Mouse (Mus musculus) kidney, embryonic 16.5 days (tissue): ENCODE data around the gene Limk2. TPM values are rescaled to one million over a fixed set of nuclear protein-coding genes. Genes with fewer than 3 reads are reported as not detected.

Experiments
- ATAC-seq: fragments of 200-750 bp; cut with Nextera tagmentation; 2 replicates; pipeline ENCODE4 v1.8.0; 2017; ENCODE audit warnings: moderate TSS enrichment; ENCODE audit not compliant: low FRiP score, low TSS enrichment
- H3K27ac ChIP-seq: fragments of 300-500 bp; sonication (generic); 2 replicates; pipeline ENCODE4 v1.5.1; 2014; ENCODE audit warnings: low read length
- H3K27me3 ChIP-seq: fragments of 300-500 bp; sonication (generic); 2 replicates; pipeline ENCODE4 v1.6.1; 2014; ENCODE audit warnings: low read length, control low read depth, mixed read lengths; ENCODE audit not compliant: insufficient read depth
- H3K36me3 ChIP-seq: fragments of 300-500 bp; sonication (generic); 2 replicates; pipeline ENCODE4 v1.6.1; 2014; ENCODE audit warnings: low read length, control low read depth, mixed read lengths; ENCODE audit not compliant: insufficient read depth
- H3K4me1 ChIP-seq: fragments of 300-500 bp; sonication (generic); 2 replicates; pipeline ENCODE4 v1.6.1; 2014; ENCODE audit warnings: low read length, control low read depth, mixed read lengths; ENCODE audit not compliant: insufficient read depth
- H3K4me2 ChIP-seq: fragments of 300-500 bp; sonication (generic); replicated peaks from 2 replicates; pipeline ENCODE4 v1.6.1; 2014; ENCODE audit warnings: low read depth, low read length
- H3K4me3 ChIP-seq: fragments of 300-500 bp; sonication (generic); 2 replicates; pipeline ENCODE4 v1.5.1; 2014; ENCODE audit warnings: mild to moderate bottlenecking, low read length
- H3K9ac ChIP-seq: fragments of 300-500 bp; sonication (generic); replicated peaks from 2 replicates; pipeline ENCODE4 v1.6.1; 2014; ENCODE audit warnings: low read length
- H3K9me3 ChIP-seq: fragments of 300-500 bp; sonication (generic); 2 replicates; pipeline ENCODE4 v1.6.1; 2016; ENCODE audit warnings: low read length, control low read depth
- WGBS: fragments of 180-500 bp; shearing (Covaris S2); extraction: QIAGEN DNeasy Blood & Tissue Kit; methylation state at CpG from one replicate; pipeline ENCODE4 v1.1.7; 2014; 5-methylcytosine and 5-hydroxymethylcytosine counted together
- polyA plus RNA-seq: library from polyadenylated mRNA; unstranded; fragments of >200 nt; fragmentation: Nextera tagmentation; extraction: Ambion mirVana; gene quantifications from 2 replicates; pipeline ENCODE4 v1.2.1, GENCODE M21; 2015

Limk2 gene
- polyA plus RNA-seq, 1 experiment from 2014 or later = 45.8 TPM

- H3K4me2 ChIP-seq = peak overlapping the region; percentile 99
- H3K9ac ChIP-seq = peak overlapping the region; percentile 71
- H3K27me3 ChIP-seq = no peaks in the 10 kb centered on the region
- peaks cover 36% of the 10 kb centered on the region for H3K4me1 ChIP-seq
- H3K36me3 ChIP-seq = no peaks in the 10 kb centered on the region
- WGBS = 3% methylated on average over 14 of the region's 14 CpGs
- peak overlapping the region; percentile 55 for H3K4me3 ChIP-seq
- ATAC-seq = no peak
- H3K9me3 ChIP-seq = no peaks in the 10 kb centered on the region
- peak overlapping the region; percentile 57; the same call in 1 of the 2 replicates for H3K27ac ChIP-seq
These were observed 77.8 kb downstream of the Limk2 start for GRCm38 (mm10) chr11:3330991-3331750.

GRCm38 (mm10) chr11:3330566-3330965 lies 78.4 kb downstream of the Limk2 start:
- peaks cover 30% of the 10 kb centered on the region for H3K4me1 ChIP-seq
- peak overlapping the region; percentile 57; the same call in 1 of the 2 replicates for H3K27ac ChIP-seq
- peak overlapping the region; percentile 55 for H3K4me3 ChIP-seq
- no peaks in the 10 kb centered on the region for H3K9me3 ChIP-seq
- H3K9ac ChIP-seq = peak overlapping the region; percentile 71
- ATAC-seq = peak; percentile 27; the same call in 1 of the 2 replicates
- H3K27me3 ChIP-seq = no peaks in the 10 kb centered on the region
- no peaks in the 10 kb centered on the region for H3K36me3 ChIP-seq
- peak overlapping the region; percentile 99 for H3K4me2 ChIP-seq
- WGBS = under 1% methylated on average over 9 of the region's 9 CpGs

GRCm38 (mm10) chr11:3329891-3330451 lies 79.0 kb downstream of the Limk2 start, which contains the start of gene Pik3ip1:
Pik3ip1 (plus strand) TSS chr11:3330401.
- peak within 1 kb of the TSS; percentile 99 for H3K4me2 ChIP-seq
- peaks cover 24% of the 10 kb centered on the region for H3K4me1 ChIP-seq
- H3K4me3 ChIP-seq = peak within 1 kb of the TSS; percentile 55
- peak within 1 kb of the TSS; percentile 71 for H3K9ac ChIP-seq
- H3K9me3 ChIP-seq = no peaks in the 10 kb centered on the region
- peak within 1 kb of the TSS; percentile 57; the same call in 1 of the 2 replicates for H3K27ac ChIP-seq
- H3K36me3 ChIP-seq = no peaks in the 10 kb centered on the region
- no peaks in the 10 kb centered on the region for H3K27me3 ChIP-seq
- no peak for ATAC-seq

- Histone ChIP-seq H3K27me3 (no peaks in the 10 kb centered on the region), H3K9ac (no peak overlapping the region), H3K36me3 (no peaks in the 10 kb centered on the region), H3K4me2 (no peak overlapping the region), H3K4me1 (peaks cover 22% of the 10 kb centered on the region), H3K9me3 (no peaks in the 10 kb centered on the region), H3K27ac (no peak overlapping the region), H3K4me3 (no peak overlapping the region)
- 69% methylated on average over 11 of the region's 11 CpGs for WGBS
- ATAC-seq = no peak
These were observed 79.9 kb downstream of the Limk2 start for GRCm38 (mm10) chr11:3328806-3329775.

- H3K36me3 ChIP-seq = no peaks in the 10 kb centered on the region
- no peaks in the 10 kb centered on the region for H3K27me3 ChIP-seq
- H3K9me3 ChIP-seq = no peaks in the 10 kb centered on the region
- ATAC-seq = no peak
- H3K4me1 ChIP-seq = peaks cover 22% of the 10 kb centered on the region
- H3K4me3 ChIP-seq = no peak overlapping the region
- 81% methylated on average over 5 of the region's 5 CpGs for WGBS
- H3K4me2 ChIP-seq = no peak overlapping the region
- no peak overlapping the region for H3K27ac ChIP-seq
- H3K9ac ChIP-seq = no peak overlapping the region
These were observed 80.7 kb downstream of the Limk2 start for GRCm38 (mm10) chr11:3328271-3328670.

GRCm38 (mm10) chr11:3318286-3318685 lies 90.7 kb downstream of the Limk2 start:
- no peak overlapping the region for H3K4me3 ChIP-seq
- H3K9ac ChIP-seq = no peak overlapping the region
- H3K36me3 ChIP-seq = no peaks in the 10 kb centered on the region
- H3K27me3 ChIP-seq = no peaks in the 10 kb centered on the region
- no peak for ATAC-seq
- H3K4me2 ChIP-seq = no peak overlapping the region
- no peaks in the 10 kb centered on the region for H3K4me1 ChIP-seq
- H3K9me3 ChIP-seq = no peaks in the 10 kb centered on the region
- WGBS = 88% methylated on average over 3 of the region's 3 CpGs
- H3K27ac ChIP-seq = no peak overlapping the region

- Histone ChIP-seq H3K27me3 (no peaks in the 10 kb centered on the region), H3K9me3 (no peaks in the 10 kb centered on the region), H3K4me3 (no peak overlapping the region), H3K9ac (no peak overlapping the region), H3K27ac (no peak overlapping the region), H3K4me1 (no peaks in the 10 kb centered on the region), H3K4me2 (no peak overlapping the region), H3K36me3 (peaks cover 32% of the 10 kb centered on the region)
- 42% methylated on average over 2 of the region's 2 CpGs for WGBS
- ATAC-seq = peak; percentile 56; the same call in 1 of the 2 replicates
These were observed 94.8 kb downstream of the Limk2 start for GRCm38 (mm10) chr11:3314148-3314547.

- 84% methylated on average over 1 of the region's 1 CpGs for WGBS
- Histone ChIP-seq H3K4me2 (no peak overlapping the region), H3K4me1 (no peaks in the 10 kb centered on the region), H3K36me3 (peaks cover 41% of the 10 kb centered on the region), H3K9me3 (no peaks in the 10 kb centered on the region), H3K27me3 (no peaks in the 10 kb centered on the region), H3K9ac (no peak overlapping the region), H3K4me3 (no peak overlapping the region), H3K27ac (no peak overlapping the region)
- ATAC-seq = no peak
These were observed 95.7 kb downstream of the Limk2 start for GRCm38 (mm10) chr11:3313294-3313693.

- Histone ChIP-seq H3K9me3 (no peaks in the 10 kb centered on the region), H3K36me3 (peaks cover 56% of the 10 kb centered on the region), H3K4me3 (no peak overlapping the region), H3K27me3 (no peaks in the 10 kb centered on the region), H3K27ac (no peak overlapping the region), H3K4me1 (no peaks in the 10 kb centered on the region), H3K4me2 (no peak overlapping the region), H3K9ac (no peak overlapping the region)
- WGBS = 82% methylated on average over 9 of the region's 10 CpGs
- ATAC-seq = no peak
These were observed 97.2 kb downstream of the Limk2 start for GRCm38 (mm10) chr11:3311586-3312347.
